Mouse (Mus musculus) liver, embryonic 11.5 days (tissue): ENCODE measurements around the gene Tgfa. TPM values are rescaled to one million over a fixed set of nuclear protein-coding genes. Genes with fewer than 3 reads are reported as not detected.

ENCODE experiments used
- ATAC-seq: fragments of 200-750 bp; cut with Nextera tagmentation; replicated peaks from 2 replicates; pipeline ENCODE4 v1.8.0; 2017; ENCODE audit warnings: moderate number of reproducible peaks, mild to moderate bottlenecking, moderate TSS enrichment, moderate library complexity; ENCODE audit not compliant: low FRiP score
- DNase-seq: peaks from one replicate; pipeline ENCODE4 v3.0.0-alpha.2; 2017; ENCODE audit warnings: low spot score
- H3K27ac ChIP-seq: fragments of 300-500 bp; sonication (generic); 2 replicates; pipeline ENCODE4 v1.5.1; 2014; ENCODE audit warnings: mild to moderate bottlenecking, low read depth, low read length, control low read depth
- H3K27me3 ChIP-seq: fragments of 300-500 bp; sonication (generic); replicated peaks from 2 replicates; pipeline ENCODE4 v1.6.1; 2014; ENCODE audit warnings: low read length, mixed read lengths; ENCODE audit not compliant: control insufficient read depth, insufficient read depth
- H3K36me3 ChIP-seq: fragments of 300-500 bp; sonication (generic); 2 replicates; pipeline ENCODE4 v1.6.1; 2014; ENCODE audit warnings: mild to moderate bottlenecking, low read length, moderate library complexity, mixed read lengths; ENCODE audit not compliant: control insufficient read depth, insufficient read depth
- H3K4me1 ChIP-seq: fragments of 300-500 bp; sonication (generic); replicated peaks from 2 replicates; pipeline ENCODE4 v1.6.1; 2014; ENCODE audit warnings: low read length, mixed read lengths; ENCODE audit not compliant: control insufficient read depth, insufficient read depth
- H3K4me2 ChIP-seq: fragments of 300-500 bp; sonication (generic); 2 replicates; pipeline ENCODE4 v1.6.1; 2014; ENCODE audit warnings: mild to moderate bottlenecking, control low read depth, moderate library complexity
- H3K4me3 ChIP-seq: fragments of 300-500 bp; sonication (generic); 2 replicates; pipeline ENCODE4 v1.5.1; 2014; ENCODE audit warnings: low read depth, low read length, control low read depth
- H3K9ac ChIP-seq: fragments of 300-500 bp; sonication (generic); 2 replicates; pipeline ENCODE4 v1.6.1; 2014; ENCODE audit warnings: low read depth, low read length, control low read depth
- H3K9me3 ChIP-seq: fragments of 300-500 bp; sonication (generic); 2 replicates; pipeline ENCODE4 v1.6.1; 2016; ENCODE audit warnings: low read length, inconsistent platforms, mixed read lengths; ENCODE audit not compliant: control insufficient read depth
- WGBS: fragments of 180-500 bp; shearing (Covaris S2); extraction: QIAGEN DNeasy Blood & Tissue Kit; methylation state at CpG from one replicate; pipeline ENCODE4 v1.1.7; 2014; 5-methylcytosine and 5-hydroxymethylcytosine counted together
- polyA plus RNA-seq: library from polyadenylated mRNA; unstranded; fragments of >200 nt; fragmentation: Nextera tagmentation; extraction: Ambion mirVana; gene quantifications from 2 replicates; pipeline ENCODE4 v1.2.1, GENCODE M21; 2014

Tgfa gene
- polyA plus RNA-seq, 1 experiment from 2014 or later: 1.2 TPM

- Histone ChIP-seq H3K27ac (no peak overlapping the region), H3K9ac (no peak overlapping the region), H3K4me3 (no peak overlapping the region), H3K36me3 (no peaks in the 10 kb centered on the region), H3K4me1 (no peaks in the 10 kb centered on the region), H3K4me2 (no peak overlapping the region), H3K27me3 (no peaks in the 10 kb centered on the region), H3K9me3 (no peaks in the 10 kb centered on the region)
- ATAC-seq (no peak), DNase-seq (no peak)
- 83% methylated on average over 2 of the region's 2 CpGs for WGBS
Observed at GRCm38 (mm10) chr6:86276816-86277215, 81.8 kb downstream of the Tgfa start.

- H3K9me3 ChIP-seq: no peaks in the 10 kb centered on the region
- no peaks in the 10 kb centered on the region for H3K4me1 ChIP-seq
- DNase-seq: no peak
- H3K36me3 ChIP-seq: no peaks in the 10 kb centered on the region
- H3K4me2 ChIP-seq: no peak overlapping the region
- H3K4me3 ChIP-seq: no peak overlapping the region
- no peak overlapping the region for H3K9ac ChIP-seq
- ATAC-seq: no peak
- WGBS: 69% methylated on average over 7 of the region's 7 CpGs
- H3K27me3 ChIP-seq: no peaks in the 10 kb centered on the region
- no peak overlapping the region for H3K27ac ChIP-seq
Observed at GRCm38 (mm10) chr6:86277620-86278019, 82.6 kb downstream of the Tgfa start.

- no peaks in the 10 kb centered on the region for H3K9me3 ChIP-seq
- ATAC-seq: no peak
- DNase-seq: no peak
- no peaks in the 10 kb centered on the region; the same call in 1 of the 2 replicates for H3K27me3 ChIP-seq
- no peak overlapping the region for H3K27ac ChIP-seq
- no peak overlapping the region for H3K4me2 ChIP-seq
- no peak overlapping the region for H3K9ac ChIP-seq
- WGBS: 83% methylated on average over 11 of the region's 11 CpGs
- no peaks in the 10 kb centered on the region for H3K36me3 ChIP-seq
- no peaks in the 10 kb centered on the region for H3K4me1 ChIP-seq
- no peak overlapping the region for H3K4me3 ChIP-seq
Observed at GRCm38 (mm10) chr6:86281573-86282210, 86.7 kb downstream of the Tgfa start.

GRCm38 (mm10) chr6:86293301-86293700 is 98.3 kb downstream of the Tgfa start:
- Histone ChIP-seq H3K4me3 (no peak overlapping the region), H3K27ac (no peak overlapping the region), H3K9me3 (no peaks in the 10 kb centered on the region), H3K4me2 (no peak overlapping the region), H3K4me1 (no peaks in the 10 kb centered on the region), H3K27me3 (no peaks in the 10 kb centered on the region), H3K36me3 (no peaks in the 10 kb centered on the region), H3K9ac (no peak overlapping the region)
- 84% methylated on average over 8 of the region's 8 CpGs for WGBS
- no peak for DNase-seq
- no peak for ATAC-seq

- H3K9ac ChIP-seq: no peak overlapping the region
- no peak for DNase-seq
- 69% methylated on average over 8 of the region's 8 CpGs for WGBS
Observed at GRCm38 (mm10) chr6:86295451-86295850, 100.4 kb downstream of the Tgfa start.

GRCm38 (mm10) chr6:86296126-86296525 is 101.1 kb downstream of the Tgfa start:
- ATAC-seq (no peak), DNase-seq (no peak)
- WGBS: 83% methylated on average over 3 of the region's 3 CpGs
- Histone ChIP-seq H3K9ac (no peak overlapping the region), H3K9me3 (no peaks in the 10 kb centered on the region), H3K27ac (no peak overlapping the region), H3K4me1 (no peaks in the 10 kb centered on the region), H3K4me3 (no peak overlapping the region), H3K27me3 (no peaks in the 10 kb centered on the region), H3K36me3 (no peaks in the 10 kb centered on the region), H3K4me2 (no peak overlapping the region)

More at GRCm38 (mm10) chr6:86295451-86295850, 100.4 kb downstream of the Tgfa start:
- H3K4me1 ChIP-seq: no peaks in the 10 kb centered on the region
- H3K27me3 ChIP-seq: no peaks in the 10 kb centered on the region
- no peak overlapping the region for H3K27ac ChIP-seq
- H3K36me3 ChIP-seq: no peaks in the 10 kb centered on the region
- H3K4me2 ChIP-seq: no peak overlapping the region
- no peaks in the 10 kb centered on the region for H3K9me3 ChIP-seq
- no peak overlapping the region for H3K4me3 ChIP-seq
- ATAC-seq: no peak

GRCm38 (mm10) chr6:86296938-86297337 is 101.9 kb downstream of the Tgfa start:
- H3K4me1 ChIP-seq: no peaks in the 10 kb centered on the region
- H3K4me3 ChIP-seq: no peak overlapping the region
- no peaks in the 10 kb centered on the region for H3K36me3 ChIP-seq
- DNase-seq: no peak
- no peaks in the 10 kb centered on the region for H3K27me3 ChIP-seq
- no peak for ATAC-seq
- 84% methylated on average over 2 of the region's 2 CpGs for WGBS
- H3K4me2 ChIP-seq: no peak overlapping the region
- no peaks in the 10 kb centered on the region for H3K9me3 ChIP-seq
- H3K27ac ChIP-seq: no peak overlapping the region
- no peak overlapping the region for H3K9ac ChIP-seq

- DNase-seq: no peak
- Histone ChIP-seq H3K4me1 (no peaks in the 10 kb centered on the region), H3K27me3 (no peaks in the 10 kb centered on the region), H3K4me2 (no peak overlapping the region), H3K36me3 (no peaks in the 10 kb centered on the region), H3K9me3 (no peaks in the 10 kb centered on the region), H3K4me3 (no peak overlapping the region), H3K9ac (no peak overlapping the region), H3K27ac (no peak overlapping the region)
- no peak for ATAC-seq
- WGBS: 84% methylated on average over 3 of the region's 3 CpGs
Observed at GRCm38 (mm10) chr6:86298961-86299360, 103.9 kb downstream of the Tgfa start.

GRCm38 (mm10) chr6:86299381-86299780 is 104.4 kb downstream of the Tgfa start:
- Histone ChIP-seq H3K4me2 (no peak overlapping the region), H3K27ac (no peak overlapping the region), H3K4me3 (no peak overlapping the region), H3K9me3 (no peaks in the 10 kb centered on the region), H3K4me1 (no peaks in the 10 kb centered on the region), H3K27me3 (no peaks in the 10 kb centered on the region), H3K36me3 (no peaks in the 10 kb centered on the region), H3K9ac (no peak overlapping the region)
- WGBS: 78% methylated on average over 2 of the region's 2 CpGs
- DNase-seq: no peak
- no peak for ATAC-seq
